Mouse (Mus musculus): ENCODE results near the gene Slc30a3. TPM values are rescaled to one million over a fixed set of nuclear protein-coding genes. Genes with fewer than 3 reads are reported as not detected.

Gene Slc30a3
- polyA plus RNA-seq, 1 experiment from 2014 or later, result 0.37 TPM

GRCm38 (mm10) chr5:31087131-31087530, 20.9 kb downstream of the Slc30a3 start:
- H3K27me3 ChIP-seq (replicated peaks), result peaks cover 47% of the 10 kb centered on the region
- no peak for ATAC-seq (ENCODE audit: insufficient read depth, low FRiP score, low read depth)
- no peaks in the 10 kb centered on the region; the same call in 1 of the 2 replicates for H3K4me1 ChIP-seq
- no peak overlapping the region for H3K4me2 ChIP-seq
- 67% methylated on average over 2 of the region's 2 CpGs for WGBS
- no peaks in the 10 kb centered on the region for H3K9me3 ChIP-seq
- no peaks in the 10 kb centered on the region for H3K36me3 ChIP-seq
- H3K4me3 ChIP-seq (replicated peaks), result no peak overlapping the region
- H3K9ac ChIP-seq, result no peak overlapping the region
- H3K27ac ChIP-seq, result no peak overlapping the region

GRCm38 (mm10) chr5:31086606-31087005, 21.4 kb downstream of the Slc30a3 start:
- Histone ChIP-seq H3K36me3 (no peaks in the 10 kb centered on the region), H3K27me3 (replicated peaks) (peaks cover 42% of the 10 kb centered on the region), H3K4me2 (no peak overlapping the region), H3K9me3 (no peaks in the 10 kb centered on the region), H3K4me1 (no peaks in the 10 kb centered on the region; the same call in 1 of the 2 replicates), H3K9ac (no peak overlapping the region), H3K27ac (no peak overlapping the region), H3K4me3 (replicated peaks) (no peak overlapping the region)
- no peak for ATAC-seq (ENCODE audit: insufficient read depth, low FRiP score, low read depth)
- 31% methylated on average over 7 of the region's 7 CpGs for WGBS

GRCm38 (mm10) chr5:31083949-31084348, 24.1 kb downstream of the Slc30a3 start:
- Histone ChIP-seq H3K4me1 (peaks cover 3% of the 10 kb centered on the region; the same call in 1 of the 2 replicates), H3K36me3 (0 out of 2 replicates have a peak, but pooled peaks cover 2% of the 10 kb centered on the region), H3K4me3 (replicated peaks) (no peak overlapping the region), H3K27ac (no peak overlapping the region), H3K4me2 (no peak overlapping the region), H3K27me3 (replicated peaks) (peaks cover 15% of the 10 kb centered on the region; the same call in 1 of the 2 replicates), H3K9ac (no peak overlapping the region), H3K9me3 (no peaks in the 10 kb centered on the region)
- no peak for ATAC-seq (ENCODE audit: insufficient read depth, low FRiP score, low read depth)
- 26% methylated on average over 8 of the region's 8 CpGs for WGBS

- 28% methylated on average over 12 of the region's 12 CpGs for WGBS
- Histone ChIP-seq H3K4me1 (peaks cover 3% of the 10 kb centered on the region; the same call in 1 of the 2 replicates), H3K27me3 (replicated peaks) (peaks cover 8% of the 10 kb centered on the region; the same call in 1 of the 2 replicates), H3K9ac (no peak overlapping the region), H3K4me3 (replicated peaks) (no peak overlapping the region), H3K27ac (no peak overlapping the region), H3K4me2 (no peak overlapping the region), H3K36me3 (0 out of 2 replicates have a peak, but pooled peaks cover 10% of the 10 kb centered on the region), H3K9me3 (no peaks in the 10 kb centered on the region)
- ATAC-seq (ENCODE audit: insufficient read depth, low FRiP score, low read depth), result no peak
Observed at GRCm38 (mm10) chr5:31082935-31083625, 25.0 kb downstream of the Slc30a3 start.

GRCm38 (mm10) chr5:31082355-31082754, 25.7 kb downstream of the Slc30a3 start:
- 0 out of 2 replicates have a peak, but pooled peaks cover 4% of the 10 kb centered on the region for H3K27me3 ChIP-seq (replicated peaks)
- H3K4me2 ChIP-seq, result no peak overlapping the region
- ATAC-seq (ENCODE audit: insufficient read depth, low FRiP score, low read depth), result no peak
- no peaks in the 10 kb centered on the region for H3K9me3 ChIP-seq
- peaks cover 17% of the 10 kb centered on the region; the same call in 1 of the 2 replicates for H3K36me3 ChIP-seq
- 21% methylated on average over 5 of the region's 5 CpGs for WGBS
- no peak overlapping the region for H3K27ac ChIP-seq
- H3K9ac ChIP-seq, result no peak overlapping the region
- no peak overlapping the region for H3K4me3 ChIP-seq (replicated peaks)
- peaks cover 3% of the 10 kb centered on the region; the same call in 1 of the 2 replicates for H3K4me1 ChIP-seq

GRCm38 (mm10) chr5:31081386-31081785, 26.7 kb downstream of the Slc30a3 start:
- Histone ChIP-seq H3K27me3 (replicated peaks) (0 out of 2 replicates have a peak, but pooled peaks cover 3% of the 10 kb centered on the region), H3K4me2 (no peak overlapping the region), H3K36me3 (peaks cover 27% of the 10 kb centered on the region; the same call in 1 of the 2 replicates), H3K4me1 (peaks cover 3% of the 10 kb centered on the region; the same call in 1 of the 2 replicates), H3K9ac (no peak overlapping the region), H3K9me3 (no peaks in the 10 kb centered on the region), H3K27ac (no peak overlapping the region), H3K4me3 (replicated peaks) (no peak overlapping the region)
- ATAC-seq (ENCODE audit: insufficient read depth, low FRiP score, low read depth), result no peak
- WGBS, result 81% methylated on average over 3 of the region's 3 CpGs

GRCm38 (mm10) chr5:31080795-31081164, 27.3 kb downstream of the Slc30a3 start:
- no peak for ATAC-seq (ENCODE audit: insufficient read depth, low FRiP score, low read depth)
- Histone ChIP-seq H3K36me3 (peaks cover 32% of the 10 kb centered on the region; the same call in 1 of the 2 replicates), H3K4me1 (peaks cover 3% of the 10 kb centered on the region; the same call in 1 of the 2 replicates), H3K9me3 (no peaks in the 10 kb centered on the region), H3K4me3 (replicated peaks) (no peak overlapping the region), H3K27me3 (replicated peaks) (no peaks in the 10 kb centered on the region), H3K27ac (no peak overlapping the region), H3K9ac (no peak overlapping the region), H3K4me2 (no peak overlapping the region)
- 59% methylated on average over 3 of the region's 3 CpGs for WGBS

GRCm38 (mm10) chr5:31080059-31080794, 27.8 kb downstream of the Slc30a3 start:
- Histone ChIP-seq H3K36me3 (peaks cover 38% of the 10 kb centered on the region; the same call in 1 of the 2 replicates), H3K4me3 (replicated peaks) (no peak overlapping the region), H3K9ac (no peak overlapping the region), H3K4me2 (no peak overlapping the region), H3K27ac (no peak overlapping the region), H3K4me1 (peaks cover 3% of the 10 kb centered on the region; the same call in 1 of the 2 replicates), H3K9me3 (no peaks in the 10 kb centered on the region), H3K27me3 (replicated peaks) (no peaks in the 10 kb centered on the region)
- WGBS, result 70% methylated on average over 13 of the region's 13 CpGs
- no peak for ATAC-seq (ENCODE audit: insufficient read depth, low FRiP score, low read depth)

- Histone ChIP-seq H3K9ac (no peak overlapping the region), H3K27me3 (replicated peaks) (no peaks in the 10 kb centered on the region), H3K36me3 (peaks cover 73% of the 10 kb centered on the region), H3K4me1 (0 out of 2 replicates have a peak, but pooled peaks cover 3% of the 10 kb centered on the region), H3K4me3 (replicated peaks) (no peak overlapping the region), H3K4me2 (no peak overlapping the region), H3K27ac (no peak overlapping the region), H3K9me3 (no peaks in the 10 kb centered on the region)
- WGBS, result 83% methylated on average over 13 of the region's 13 CpGs
- ATAC-seq (ENCODE audit: insufficient read depth, low FRiP score, low read depth), result no peak
Observed at GRCm38 (mm10) chr5:31076346-31076745, 31.7 kb downstream of the Slc30a3 start.

- Histone ChIP-seq H3K27ac (no peak overlapping the region), H3K36me3 (peaks cover 89% of the 10 kb centered on the region), H3K27me3 (replicated peaks) (no peaks in the 10 kb centered on the region), H3K9ac (no peak overlapping the region), H3K4me1 (no peaks in the 10 kb centered on the region), H3K4me3 (replicated peaks) (no peak overlapping the region), H3K9me3 (no peaks in the 10 kb centered on the region), H3K4me2 (no peak overlapping the region)
- no peak for ATAC-seq (ENCODE audit: insufficient read depth, low FRiP score, low read depth)
- 89% methylated on average over 12 of the region's 12 CpGs for WGBS
Observed at GRCm38 (mm10) chr5:31073176-31073575, 34.9 kb downstream of the Slc30a3 start.

- ATAC-seq (ENCODE audit: insufficient read depth, low FRiP score, low read depth), result no peak
- H3K4me1 ChIP-seq, result no peaks in the 10 kb centered on the region
- no peak overlapping the region for H3K27ac ChIP-seq
- H3K4me3 ChIP-seq (replicated peaks), result no peak overlapping the region
- no peaks in the 10 kb centered on the region for H3K9me3 ChIP-seq
- H3K9ac ChIP-seq, result no peak overlapping the region
- H3K4me2 ChIP-seq, result no peak overlapping the region
- peaks cover 89% of the 10 kb centered on the region for H3K36me3 ChIP-seq
- no peaks in the 10 kb centered on the region for H3K27me3 ChIP-seq (replicated peaks)
- 94% methylated on average over 11 of the region's 11 CpGs for WGBS
Observed at GRCm38 (mm10) chr5:31071821-31072220, 36.2 kb downstream of the Slc30a3 start.

- Histone ChIP-seq H3K4me1 (no peaks in the 10 kb centered on the region), H3K27ac (no peak overlapping the region), H3K9me3 (no peaks in the 10 kb centered on the region), H3K4me2 (no peak overlapping the region), H3K4me3 (replicated peaks) (no peak overlapping the region), H3K36me3 (peaks cover 88% of the 10 kb centered on the region), H3K9ac (no peak overlapping the region), H3K27me3 (replicated peaks) (no peaks in the 10 kb centered on the region)
- ATAC-seq (ENCODE audit: insufficient read depth, low FRiP score, low read depth), result no peak
- 78% methylated on average over 2 of the region's 2 CpGs for WGBS
Observed at GRCm38 (mm10) chr5:31071059-31071458, 37.0 kb downstream of the Slc30a3 start.

Measured in stomach, embryonic 15.5 days (tissue).